Mouse (Mus musculus): ENCODE measurements around the gene Gm16253.

The Gm16253 gene

DNA sequence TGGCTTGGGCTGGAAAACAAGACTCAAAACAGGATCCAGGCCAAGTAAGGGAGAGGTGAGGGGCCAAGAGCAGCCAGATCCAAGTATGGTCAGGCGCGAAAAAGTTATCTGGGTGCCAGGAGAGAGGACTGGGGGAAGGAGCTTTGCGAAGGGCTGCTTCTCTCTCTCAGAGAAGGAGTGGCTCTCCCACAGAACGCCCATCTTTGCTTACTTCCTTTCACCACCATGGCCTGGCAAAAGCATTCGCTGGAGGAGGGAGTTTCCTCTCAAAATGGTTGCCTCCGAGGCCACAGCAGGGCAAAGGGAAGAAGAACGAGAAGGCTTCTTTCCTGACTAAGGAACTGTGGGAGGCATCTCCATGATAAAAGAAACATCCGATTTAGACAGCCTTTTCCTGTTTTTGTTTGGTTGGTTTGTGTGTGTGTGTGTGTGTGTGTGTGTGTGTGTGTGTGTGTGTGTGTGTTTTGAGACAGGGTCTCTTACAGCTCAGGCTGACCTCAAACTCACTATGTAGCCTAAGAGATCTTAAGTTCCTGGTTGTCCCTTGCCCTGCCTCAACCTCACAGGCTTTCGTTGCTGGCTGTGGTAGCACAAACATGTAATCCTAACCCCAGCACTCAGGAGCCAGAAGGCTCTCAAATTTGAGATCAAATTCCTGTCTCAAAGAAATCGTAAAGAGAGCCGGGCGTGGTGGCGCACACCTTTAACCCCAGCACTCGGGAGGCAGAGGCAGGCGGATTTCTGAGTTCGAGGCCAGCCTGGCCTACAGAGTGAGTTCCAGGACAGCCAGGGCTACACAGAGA, 4.7 kb upstream of the Gm16253 start:
- DNase-seq (ENCODE audit: low read depth, low spot score), result no peak

- DNase-seq (ENCODE audit: low read depth, low spot score), result no peak
Measured at GRCm38 (mm10) chr3:96573611-96574511, 2.9 kb upstream of the Gm16253 start.

- DNase-seq (ENCODE audit: low read depth, low spot score), result no peak
Measured at GRCm38 (mm10) chr3:96575272-96575984, 1.4 kb upstream of the Gm16253 start.

DNA sequence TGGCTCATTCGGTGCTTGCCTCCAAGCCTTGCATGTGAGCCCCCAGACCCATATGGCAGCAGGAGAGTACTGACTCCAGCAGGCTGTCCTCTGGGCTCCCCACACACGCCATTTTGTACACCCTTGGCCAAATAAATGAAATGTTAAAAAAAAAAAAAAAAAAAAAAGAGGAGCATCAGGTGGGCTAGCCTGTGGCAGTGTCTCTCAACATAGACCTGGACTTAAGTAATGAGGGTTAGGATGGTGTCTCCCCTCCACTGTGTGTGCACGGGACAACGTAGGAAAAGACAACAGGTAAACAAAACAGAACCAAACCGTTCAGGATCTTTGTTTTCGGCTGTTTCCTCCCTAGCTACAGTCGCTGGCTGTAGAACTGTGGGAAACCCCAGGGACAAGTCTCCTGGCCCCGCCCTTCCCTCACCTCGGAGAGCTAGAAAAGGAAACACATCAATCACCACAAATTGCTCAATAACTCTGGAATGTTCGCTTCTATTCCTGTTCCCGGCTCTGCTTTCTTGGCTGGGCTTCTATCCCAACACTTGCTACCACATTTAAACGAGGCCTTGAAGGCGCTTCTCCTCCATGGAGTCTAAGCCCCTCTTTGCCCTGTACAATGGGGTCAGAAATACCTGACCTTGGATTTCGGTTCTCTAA, 652 bp upstream of the Gm16253 start:
- no peak for DNase-seq (ENCODE audit: low read depth, low spot score)

DNA sequence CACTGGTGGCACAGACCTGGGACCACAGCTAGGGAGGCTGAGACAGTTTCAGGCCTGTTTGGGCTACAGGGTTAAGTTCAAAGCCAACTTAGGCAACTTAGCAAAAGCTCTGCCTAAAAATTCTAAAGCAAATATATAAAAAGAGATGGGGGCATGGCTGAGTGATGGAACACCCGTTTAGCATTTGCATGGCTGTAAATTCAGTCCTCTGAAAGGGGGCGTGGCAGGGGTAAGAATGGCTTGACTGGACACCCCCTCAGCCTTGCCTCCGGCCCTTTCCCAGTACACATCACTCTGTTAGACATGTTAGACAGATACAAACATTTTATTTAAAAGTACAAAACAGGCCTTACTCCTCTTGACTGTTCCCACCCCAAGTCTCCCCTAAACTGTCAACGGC, 782 bp downstream of the Gm16253 start:
- no peak for DNase-seq (ENCODE audit: low read depth, low spot score)

DNA sequence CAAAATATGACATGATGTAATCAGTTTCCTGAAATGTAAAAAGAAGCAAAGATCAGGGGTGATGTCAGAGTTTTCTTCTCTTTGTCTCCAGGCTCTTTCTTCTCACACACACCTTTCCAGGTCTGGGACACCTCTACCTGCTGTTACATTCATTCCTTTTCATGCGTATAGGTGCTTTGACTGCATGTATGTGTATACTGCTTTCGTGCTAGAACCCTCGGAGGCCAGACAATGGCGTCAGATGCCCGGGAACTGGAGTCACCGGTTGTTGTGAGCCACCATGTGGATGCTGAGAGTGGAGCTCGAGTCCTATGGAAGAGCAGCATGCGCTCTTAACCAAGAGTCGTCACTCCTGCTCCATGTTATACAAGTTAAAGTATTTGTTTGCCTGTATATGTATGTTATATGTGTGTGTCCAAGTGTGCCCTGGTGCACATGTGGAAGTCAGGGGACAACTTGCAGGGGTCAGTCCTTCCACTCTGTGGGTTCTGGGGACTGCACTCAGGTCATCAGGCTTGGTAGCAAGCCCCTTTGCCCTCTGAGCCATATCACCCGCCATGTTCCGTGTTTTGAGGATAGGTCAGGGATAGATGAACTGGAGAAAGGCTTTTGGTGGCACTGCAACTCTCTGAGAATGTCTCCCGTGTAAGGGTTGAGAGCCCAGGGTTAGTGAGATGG, 1.9 kb downstream of the Gm16253 start:
- no peak for DNase-seq (ENCODE audit: low read depth, low spot score)

DNA sequence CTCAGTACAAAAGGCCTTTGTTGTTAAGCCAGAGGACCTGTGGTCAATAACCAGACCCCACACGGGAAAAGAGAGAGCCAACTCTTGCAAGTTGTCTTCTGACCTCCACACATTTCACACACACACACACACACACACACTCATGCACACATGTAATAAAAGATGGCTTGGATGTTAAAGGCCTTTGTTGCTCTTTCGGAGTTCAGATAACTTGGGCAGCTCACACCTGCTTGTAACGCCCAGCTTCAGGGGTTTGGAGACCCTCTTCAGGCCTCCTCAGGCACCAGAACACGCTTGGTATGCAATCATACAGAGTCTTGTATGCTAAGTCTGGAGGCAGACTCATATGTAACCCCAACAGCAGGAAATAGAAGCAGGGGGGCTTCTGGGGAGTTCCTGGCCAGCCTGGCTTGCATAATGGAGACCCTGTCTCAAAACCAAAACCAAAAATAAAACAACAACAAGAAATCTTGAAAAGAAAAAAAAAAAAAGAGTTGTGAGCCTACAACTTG, 2.5 kb downstream of the Gm16253 start:
- DNase-seq (ENCODE audit: low read depth, low spot score), result no peak

DNA sequence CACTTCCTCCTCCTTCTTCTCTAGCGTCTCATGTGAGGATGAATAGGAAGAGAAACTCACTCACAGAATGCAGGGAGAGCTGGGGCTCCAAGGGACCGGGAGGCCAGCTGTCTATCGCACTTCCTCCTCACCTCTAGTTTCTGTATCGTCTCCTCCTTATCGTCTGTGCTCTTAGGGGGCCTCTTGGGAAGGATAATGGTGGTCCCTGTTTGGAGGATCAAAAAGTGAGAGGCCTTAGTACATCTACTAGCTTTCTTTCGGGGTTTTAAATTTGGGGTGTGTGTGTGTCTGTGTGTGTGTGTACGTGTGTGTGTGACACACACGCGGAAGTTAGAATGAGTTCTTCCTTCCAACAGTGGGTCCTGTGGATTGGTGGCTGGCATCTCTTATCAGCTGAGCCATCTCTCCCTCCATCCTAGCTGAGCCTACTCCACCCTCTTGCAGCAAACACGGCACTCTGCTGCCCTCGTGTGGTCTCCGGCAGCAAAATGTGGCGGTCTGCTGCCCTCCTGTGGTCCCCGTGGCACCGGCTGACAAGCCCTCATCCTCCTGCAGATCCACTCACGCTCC, 3.2 kb downstream of the Gm16253 start:
- DNase-seq (ENCODE audit: low read depth, low spot score), result peak; percentile 91

DNA sequence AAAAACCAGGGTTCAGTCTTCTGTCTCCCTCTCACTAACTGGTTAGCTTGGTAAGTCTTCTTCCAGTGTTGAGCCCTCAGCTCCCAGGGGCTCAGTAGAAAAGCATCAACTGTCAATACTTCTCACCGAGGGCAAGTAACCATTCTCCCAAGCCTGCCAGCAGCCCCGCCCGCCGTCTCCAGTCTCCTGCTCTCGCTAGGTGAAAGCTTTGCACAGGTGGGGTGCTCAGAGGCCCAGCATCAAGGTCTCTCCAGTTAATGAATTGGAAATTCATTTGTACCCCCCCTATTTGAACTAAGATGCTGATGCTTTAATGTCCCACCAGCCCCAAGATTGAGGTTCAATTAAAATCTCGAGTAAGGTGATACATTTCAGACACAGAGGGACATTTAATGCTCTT, 4.4 kb downstream of the Gm16253 start:
- DNase-seq (ENCODE audit: low read depth, low spot score), result no peak

DNA sequence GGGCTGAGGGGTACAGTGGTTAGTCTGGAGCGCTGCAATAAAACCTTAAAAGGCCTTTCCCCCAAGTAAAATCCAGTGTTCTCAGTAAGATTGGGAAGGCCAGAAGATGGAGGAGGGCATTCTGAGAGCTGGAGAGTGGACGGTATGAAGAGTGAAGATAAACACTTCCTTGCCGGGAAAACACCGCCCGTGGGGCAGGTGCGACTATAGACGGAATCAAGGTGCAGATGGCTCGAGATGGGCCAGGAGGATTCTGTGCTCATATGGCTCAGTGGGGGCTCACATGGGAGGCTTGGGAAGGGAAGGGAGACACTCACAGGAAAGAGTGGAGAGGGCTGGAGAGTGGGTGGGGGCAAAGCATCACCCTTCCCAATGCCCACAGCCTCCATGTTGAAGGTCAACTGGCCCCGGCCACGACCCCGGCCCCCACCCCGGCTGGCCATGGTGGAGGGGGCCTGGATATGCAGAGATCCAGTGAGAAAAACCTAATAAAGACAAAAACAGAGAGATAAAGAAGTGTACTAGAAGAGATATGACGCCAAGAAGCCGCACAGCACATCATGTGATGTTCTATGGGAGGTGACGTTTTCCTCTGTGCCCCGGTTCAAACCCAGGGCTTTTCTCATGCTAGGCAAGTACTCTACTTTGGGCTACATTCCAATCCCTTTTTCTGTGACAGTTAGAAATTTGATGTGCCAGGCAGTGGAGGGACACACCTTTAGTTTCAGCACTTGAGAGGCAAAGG, 5.2 kb downstream of the Gm16253 start:
- DNase-seq (ENCODE audit: low read depth, low spot score), result no peak

- DNase-seq (ENCODE audit: low read depth, low spot score), result peak; percentile 24
Measured at GRCm38 (mm10) chr3:96583386-96583785, 6.6 kb downstream of the Gm16253 start.

- no peak for DNase-seq (ENCODE audit: low read depth, low spot score)
Measured at GRCm38 (mm10) chr3:96590657-96591056, 13.9 kb downstream of the Gm16253 start.

DNA sequence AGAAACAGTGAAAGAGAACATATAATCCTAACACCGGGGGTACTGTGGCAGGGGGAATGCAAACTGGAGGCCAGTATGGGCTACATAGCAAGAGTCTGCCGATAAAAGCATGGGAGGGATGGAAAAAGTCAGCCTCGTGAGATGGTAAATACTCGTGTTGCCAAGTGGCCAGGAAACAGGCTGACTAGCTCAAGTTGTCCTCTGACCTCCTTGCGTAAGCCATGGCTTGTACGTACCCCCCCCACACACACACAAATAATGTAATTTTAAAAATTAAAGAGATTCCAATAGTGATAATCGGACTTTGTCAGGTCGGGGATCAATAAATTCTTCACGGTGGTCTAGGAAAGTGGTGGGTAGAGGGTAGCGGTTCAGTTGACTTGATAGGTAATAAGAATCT, 16.6 kb downstream of the Gm16253 start:
- DNase-seq (ENCODE audit: low read depth, low spot score), result peak; percentile 63

GRCm38 (mm10) chr3:96593790-96594560, 17.2 kb downstream of the Gm16253 start, which contains the start of gene Polr3gl:
TSS of gene Polr3gl (minus strand) at chr3:96594181.
- DNase-seq (ENCODE audit: low read depth, low spot score), result peak; percentile 97

DNA sequence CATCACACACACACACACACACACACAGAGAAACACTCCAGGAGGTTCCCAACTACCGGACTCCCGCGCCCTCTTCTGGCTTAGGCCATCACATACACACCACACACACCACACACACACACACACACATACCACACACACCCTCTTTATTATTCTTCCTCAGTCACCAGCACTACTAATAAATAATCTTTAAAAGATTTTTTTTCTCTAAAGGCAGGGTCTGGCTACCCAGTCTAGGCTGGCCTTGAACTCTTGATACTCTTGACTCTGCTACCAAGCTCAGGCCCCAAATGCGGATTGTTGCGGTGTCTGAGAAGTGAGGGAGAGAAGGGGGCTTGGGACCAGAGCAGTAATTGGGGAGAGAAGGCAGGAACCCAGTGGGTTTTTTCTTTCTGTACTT, 18.1 kb downstream of the Gm16253 start:
- DNase-seq (ENCODE audit: low read depth, low spot score), result no peak

DNA sequence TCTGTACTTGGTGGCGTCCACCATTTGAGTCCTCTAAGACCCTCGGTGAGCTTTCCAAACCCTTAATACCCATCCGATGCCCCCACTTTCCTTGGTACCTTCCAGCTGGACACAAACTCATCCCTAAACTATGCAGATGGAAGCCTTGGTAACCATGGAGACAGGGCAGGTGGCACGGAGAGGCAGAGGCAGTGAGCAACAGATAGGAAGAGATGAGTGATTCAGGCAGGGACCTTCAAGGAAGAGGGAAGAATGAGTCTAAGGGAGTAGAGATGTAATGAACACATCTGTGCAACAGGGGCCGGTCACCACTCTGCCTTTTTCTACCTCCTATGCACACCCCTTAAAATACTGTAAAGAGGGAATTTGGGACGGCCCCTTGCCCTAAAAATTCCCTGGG, 18.9 kb downstream of the Gm16253 start:
- no peak for DNase-seq (ENCODE audit: low read depth, low spot score)

GRCm38 (mm10) chr3:96596228-96596707, 19.5 kb downstream of the Gm16253 start, which contains the start of gene Ankrd34a:
TSS of gene Ankrd34a (plus strand) at chr3:96596636.
- DNase-seq (ENCODE audit: low read depth, low spot score), result no peak

GRCm38 (mm10) chr3:96596855-96597254, 20.1 kb downstream of the Gm16253 start:
- no peak for DNase-seq (ENCODE audit: low read depth, low spot score)
